Mouse (Mus musculus) mammary gland, adult 2 months (tissue): ENCODE measurements around the gene Mrps5. TPM values are rescaled to one million over a fixed set of nuclear protein-coding genes. Genes with fewer than 3 reads are reported as not detected.

Experiments
- polyA plus RNA-seq: library from polyadenylated mRNA; depleted of rRNA; stranded (reverse); fragments of >200 nt; gene quantifications from 2 replicates; pipeline ENCODE4 v1.2.3, GENCODE M21; 2012; ENCODE audit warnings: low replicate concordance; rRNA removed

Gene Mrps5
- polyA plus RNA-seq, result 54.5 and 60.4 TPM in 2 replicates

DNA sequence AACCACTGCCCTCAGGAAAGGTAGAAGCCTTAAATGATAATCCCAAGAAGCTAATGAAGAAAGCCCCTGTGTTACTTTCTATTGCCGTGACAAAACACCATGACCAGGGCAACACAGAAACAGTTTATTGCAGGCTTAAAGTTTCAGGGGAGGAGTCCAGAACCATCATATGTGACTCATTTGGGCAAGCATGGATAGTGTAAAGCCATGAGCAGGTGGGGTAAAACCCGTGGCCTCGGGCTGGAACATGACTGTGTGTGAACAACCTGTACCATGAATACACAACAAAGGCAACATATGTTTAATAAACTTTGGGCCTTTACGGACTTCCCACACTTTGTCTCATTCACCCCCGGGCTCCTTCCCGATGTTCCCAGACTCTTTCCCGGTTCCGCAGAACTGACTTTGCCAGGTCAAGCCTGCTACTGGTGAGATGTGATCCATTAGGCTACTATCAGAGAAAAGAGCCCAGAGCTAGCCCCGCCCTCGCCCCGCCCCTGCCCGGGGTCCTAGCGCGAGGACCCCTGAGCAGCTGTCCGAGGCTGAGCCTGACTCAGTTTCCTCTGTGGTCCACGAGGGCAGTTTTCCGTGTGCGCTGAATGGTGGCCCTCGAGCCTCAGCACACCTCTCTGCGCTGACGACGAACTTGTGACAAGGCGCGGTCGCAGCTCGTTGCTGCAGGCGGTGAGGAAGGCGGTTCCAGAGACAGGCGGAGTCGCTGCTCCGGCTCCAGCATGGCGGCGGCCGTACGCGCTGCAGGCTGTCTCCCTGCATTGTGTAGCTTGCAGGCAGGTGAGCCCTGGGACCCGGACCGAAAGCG is at the start of gene Mrps5, which contains the start of gene Zfp661:
Gene Mrps5 (plus strand): TSS at position 529 of the 820 bp plus-strand sequence.
Gene Zfp661 (minus strand): TSS at position 401 of the 820 bp plus-strand sequence.

DNA sequence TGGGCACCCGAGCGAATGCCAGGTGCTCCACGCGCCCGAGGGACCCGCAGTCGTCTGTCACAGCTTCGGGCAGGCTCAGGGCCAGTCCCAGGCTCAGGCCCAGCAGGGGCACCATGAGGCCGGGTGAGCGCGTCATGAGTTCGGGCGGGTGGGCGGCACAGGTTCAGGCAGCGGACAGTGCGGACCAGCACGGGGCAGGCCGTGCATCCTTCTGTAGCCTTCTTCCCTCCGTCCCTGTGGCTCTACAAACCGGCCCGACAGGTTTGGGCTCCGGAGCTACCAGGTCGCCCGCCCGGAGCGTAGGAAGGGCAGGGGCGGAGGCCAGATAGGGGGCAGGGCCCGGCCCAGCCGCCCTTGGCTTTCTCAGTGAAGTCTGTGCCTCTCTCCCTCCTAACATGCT is 45.8 kb upstream of the Mrps5 start, which contains the start of gene Prom2:
Gene Prom2 (minus strand): TSS at position 283 of the 400 bp plus-strand sequence.

DNA sequence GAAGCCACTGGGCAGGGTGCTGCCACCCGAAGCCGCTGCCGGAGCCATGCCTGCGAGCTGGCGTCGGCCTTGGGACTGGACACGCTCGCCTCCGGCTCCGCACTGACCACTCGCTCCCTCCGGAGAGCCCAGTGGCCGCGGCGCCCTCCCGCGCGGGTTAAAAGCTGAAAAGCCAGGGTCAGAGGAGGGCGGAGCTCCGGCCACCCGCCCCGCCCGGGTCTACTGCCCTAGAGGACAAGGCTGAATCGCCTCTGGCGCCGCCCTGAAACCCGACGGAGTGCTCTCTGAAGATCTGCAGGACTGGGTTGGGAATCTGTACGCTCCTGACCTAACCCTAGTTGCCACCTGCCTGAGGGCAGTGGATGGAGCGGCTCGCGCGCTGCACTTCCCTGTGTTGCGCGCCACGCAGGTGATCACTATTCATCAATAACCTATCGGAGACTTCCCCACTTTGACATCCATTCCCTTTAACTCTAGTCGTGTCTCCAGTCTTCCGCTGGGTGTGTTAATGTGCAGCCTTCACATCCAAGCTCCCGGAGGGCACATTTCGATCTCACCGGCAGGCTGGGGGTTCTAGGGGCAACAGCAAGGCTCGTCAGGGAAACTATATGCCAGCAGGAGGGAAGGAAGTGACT is 69.2 kb downstream of the Mrps5 start, which contains the start of gene Mal:
Gene Mal (minus strand): TSS at position 610 of the 635 bp plus-strand sequence.

Other genes starting within 250 kb of the Mrps5 start
- not detected in 2 replicates for gene Astl, start 248.6 kb upstream of the Mrps5 start, polyA plus RNA-seq
- gene Adra2b, start 224.0 kb upstream of the Mrps5 start, polyA plus RNA-seq, result 0.25 and 0.57 TPM in 2 replicates
- gene Gpat2, start 162.0 kb upstream of the Mrps5 start, polyA plus RNA-seq, result 0.09 and 0.12 TPM in 2 replicates
- 18.4 and 28.0 TPM in 2 replicates for gene Fahd2a, start 142.7 kb upstream of the Mrps5 start, polyA plus RNA-seq
- 3.8 and 4.9 TPM in 2 replicates for gene Kcnip3, start 65.1 kb upstream of the Mrps5 start, polyA plus RNA-seq
- 31.0 and 41.5 TPM in 2 replicates for gene Prom2, start 45.8 kb upstream of the Mrps5 start, polyA plus RNA-seq
- gene Zfp661, start 128 bp upstream of the Mrps5 start, polyA plus RNA-seq, result 2.1 and 4.3 TPM in 2 replicates
- 3.0 and 4.9 TPM in 2 replicates for gene Mal, start 69.5 kb downstream of the Mrps5 start, polyA plus RNA-seq
- 15.2 and 20.5 TPM in 2 replicates for gene Mall, start 142.7 kb downstream of the Mrps5 start, polyA plus RNA-seq
- 5.1 and 14.2 TPM in 2 replicates for gene Nphp1, start 201.7 kb downstream of the Mrps5 start, polyA plus RNA-seq
- gene Mtln, start 205.3 kb downstream of the Mrps5 start, polyA plus RNA-seq, result 80.4 and 137 TPM in 2 replicates
- 0.17 and 0.18 TPM in 2 replicates for gene Bub1, start 244.6 kb downstream of the Mrps5 start, polyA plus RNA-seq